Mouse (Mus musculus): ENCODE measurements around the gene Agtr1a. TPM values are rescaled to one million over a fixed set of nuclear protein-coding genes. Genes with fewer than 3 reads are reported as not detected.

The Agtr1a gene
- total RNA-seq (2015; ENCODE audit: low replicate concordance) (103 and 116 TPM in 2 replicates), total RNA-seq (2017; ENCODE audit: low replicate concordance) (73.9 and 154 TPM in 2 replicates)

DNA sequence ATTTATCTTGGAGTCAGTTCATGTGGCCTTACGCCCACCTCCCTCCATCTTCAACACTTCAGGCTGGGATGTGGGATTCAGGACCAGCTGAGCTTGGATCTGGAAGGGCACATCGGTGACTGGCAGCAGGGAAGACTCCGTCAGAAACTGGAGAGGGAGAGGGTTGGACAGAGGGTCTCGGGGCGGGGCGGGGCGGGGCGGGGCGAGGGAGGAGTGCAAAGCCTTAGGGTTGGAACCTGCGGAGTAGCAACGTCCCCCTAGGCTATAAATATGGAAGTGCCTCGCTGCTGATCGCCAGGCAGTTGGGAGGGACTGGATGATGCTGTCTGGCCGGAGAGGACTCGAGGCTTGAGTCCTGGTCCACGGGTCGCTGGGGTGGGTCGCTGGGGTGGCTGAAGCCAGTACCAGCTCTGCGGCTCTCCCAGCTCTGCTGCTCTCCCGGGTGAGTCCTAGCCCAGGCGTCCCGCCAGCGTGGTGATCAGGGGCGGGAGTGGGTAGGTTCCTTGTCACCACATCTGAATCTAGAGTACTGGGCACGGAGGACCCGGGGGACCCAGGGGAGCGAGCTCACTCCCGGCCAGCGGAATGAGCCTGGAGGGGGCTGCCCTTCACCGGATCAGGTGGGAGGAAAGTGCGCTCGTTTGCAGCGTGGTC lies at the start of gene Agtr1a:
TSS of gene Agtr1a (plus strand) at position 294 of the 654 bp plus-strand sequence.
- peak; percentile 55 for ATAC-seq (replicated peaks; ENCODE audit: low FRiP score, poor library complexity, severe bottlenecking)

DNA sequence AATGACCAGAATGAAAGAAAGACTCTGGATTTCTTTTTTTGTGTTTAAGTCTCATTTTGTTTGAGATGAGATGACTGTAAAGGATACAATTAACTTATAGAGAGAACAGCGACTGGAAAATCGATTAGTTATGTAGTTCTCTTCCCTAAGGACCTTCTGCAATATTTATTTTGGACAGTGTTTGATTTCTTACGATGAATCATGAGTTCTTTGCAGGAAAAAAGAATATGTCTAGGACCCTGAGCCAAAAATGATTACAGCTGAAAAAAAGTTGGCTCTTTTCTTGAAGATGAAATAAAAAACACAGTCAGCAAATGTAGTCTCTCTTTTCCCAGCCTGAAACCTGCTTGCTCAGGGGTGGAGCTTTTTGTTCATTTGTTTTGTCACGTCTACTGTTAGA lies 26.0 kb upstream of the Agtr1a start:
- ATAC-seq (replicated peaks; ENCODE audit: low FRiP score, poor library complexity, severe bottlenecking), result no peak

DNA sequence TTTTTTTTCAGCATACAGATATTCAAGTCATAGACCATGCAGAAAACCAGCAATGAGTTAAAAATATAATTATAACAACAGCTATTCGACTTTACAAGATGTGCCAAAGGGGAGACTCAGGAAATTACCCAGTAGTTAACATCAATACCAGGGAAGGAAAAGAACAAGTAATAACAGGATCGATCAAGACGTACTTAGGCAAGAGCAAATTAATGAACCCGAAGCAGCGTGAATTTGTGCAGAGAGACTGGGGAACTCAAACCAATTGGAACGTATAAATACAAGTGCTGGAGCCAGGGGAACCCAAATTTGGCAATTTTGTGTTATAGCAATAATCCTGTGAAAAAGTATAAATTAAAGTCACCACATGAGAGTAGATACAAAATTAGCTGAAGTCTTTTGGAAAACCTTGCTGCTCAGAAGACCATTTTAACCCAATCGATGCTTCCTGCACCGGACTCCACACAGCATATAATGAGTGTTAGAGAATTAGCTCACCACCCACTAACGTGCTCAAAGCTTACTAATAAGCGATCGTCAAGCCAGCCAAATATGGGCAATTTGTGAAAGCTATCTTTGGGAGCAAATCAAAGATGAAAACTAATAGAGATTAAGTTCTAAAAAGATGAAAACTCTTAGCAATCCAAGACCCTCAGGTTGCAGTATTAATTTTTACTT lies 11.4 kb upstream of the Agtr1a start:
- no peak for ATAC-seq (replicated peaks; ENCODE audit: low FRiP score, poor library complexity, severe bottlenecking)

DNA sequence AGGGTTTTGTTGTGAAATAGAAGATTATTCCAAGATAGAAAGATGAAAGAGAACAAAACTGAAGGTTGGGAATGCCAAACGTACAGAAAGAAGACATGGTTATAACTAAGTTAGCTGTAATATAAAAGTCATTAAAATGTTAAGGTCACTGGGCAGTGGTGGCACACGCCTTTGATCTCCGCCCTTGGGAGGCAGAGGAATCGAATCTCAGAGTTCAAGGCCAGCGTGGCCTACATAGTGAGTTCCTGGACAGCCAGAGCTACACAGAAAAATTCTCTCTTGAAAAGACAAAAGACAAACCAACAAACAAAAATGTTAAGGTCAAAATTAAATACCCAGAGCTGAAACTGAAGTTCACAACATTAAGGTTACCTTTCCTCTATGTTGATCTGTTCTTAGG lies 5.2 kb upstream of the Agtr1a start:
- ATAC-seq (replicated peaks; ENCODE audit: low FRiP score, poor library complexity, severe bottlenecking), result no peak

DNA sequence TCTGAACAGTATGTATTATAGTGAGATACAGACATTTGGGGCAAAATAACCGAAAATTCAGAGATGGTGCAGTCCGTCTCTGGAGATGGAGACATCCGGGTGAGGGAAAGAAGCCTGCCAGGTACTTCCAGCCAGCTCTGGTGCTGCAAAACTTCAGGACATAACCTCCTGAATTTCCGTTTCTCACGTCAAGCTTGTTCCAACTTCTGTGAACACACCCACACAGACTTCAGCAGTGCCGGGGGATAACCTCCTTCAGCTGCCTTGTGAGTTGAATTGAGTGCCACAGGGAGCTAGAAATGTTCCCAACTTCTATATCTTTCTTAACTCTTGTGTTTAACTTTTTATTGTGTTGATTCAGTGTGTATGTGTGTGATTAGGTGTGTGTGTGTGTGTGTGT lies 4.4 kb upstream of the Agtr1a start:
- peak; percentile 38 for ATAC-seq (replicated peaks; ENCODE audit: low FRiP score, poor library complexity, severe bottlenecking)

DNA sequence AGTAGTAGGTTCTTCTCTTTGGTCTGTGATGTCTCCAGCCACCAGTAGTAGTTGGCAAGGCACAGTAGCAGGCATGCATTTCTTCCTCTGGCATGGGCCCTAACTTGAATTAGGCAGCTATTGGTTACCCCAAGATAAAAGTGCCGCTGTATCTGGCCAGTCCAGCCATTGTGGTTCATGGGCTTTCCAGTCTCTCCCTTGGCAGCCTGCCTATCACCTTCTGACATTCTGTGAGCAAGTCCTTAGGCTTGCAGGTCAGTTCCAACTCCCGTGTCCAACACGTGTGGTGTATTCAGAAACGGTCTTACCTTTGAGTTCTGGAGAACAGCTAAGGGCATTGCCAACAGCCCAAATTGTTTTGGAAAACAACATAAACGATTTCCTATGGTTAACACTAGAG lies 3.7 kb upstream of the Agtr1a start:
- peak; percentile 80 for ATAC-seq (replicated peaks; ENCODE audit: low FRiP score, poor library complexity, severe bottlenecking)

DNA sequence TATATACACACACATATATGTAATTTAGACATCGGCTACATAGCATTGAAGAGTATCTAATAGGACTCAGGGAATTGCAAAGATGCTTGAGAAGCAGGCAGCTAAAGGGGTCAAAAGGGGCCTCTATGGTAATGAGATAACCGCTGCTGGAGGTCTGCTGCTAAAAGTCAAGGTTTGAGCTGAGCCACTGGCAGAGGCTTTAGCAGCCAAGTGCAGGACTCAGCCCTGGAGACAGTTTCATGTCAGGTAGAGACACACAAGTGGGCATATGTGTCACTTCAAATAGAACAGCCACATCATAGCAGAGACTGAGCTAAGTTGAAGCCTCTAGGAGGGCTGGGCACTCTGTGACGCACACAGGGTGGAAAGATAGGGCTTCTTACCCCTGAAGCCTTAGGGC lies 1.6 kb upstream of the Agtr1a start:
- ATAC-seq (replicated peaks; ENCODE audit: low FRiP score, poor library complexity, severe bottlenecking), result 0 out of 2 replicates have a peak, but pooled peaks have one; percentile 21

DNA sequence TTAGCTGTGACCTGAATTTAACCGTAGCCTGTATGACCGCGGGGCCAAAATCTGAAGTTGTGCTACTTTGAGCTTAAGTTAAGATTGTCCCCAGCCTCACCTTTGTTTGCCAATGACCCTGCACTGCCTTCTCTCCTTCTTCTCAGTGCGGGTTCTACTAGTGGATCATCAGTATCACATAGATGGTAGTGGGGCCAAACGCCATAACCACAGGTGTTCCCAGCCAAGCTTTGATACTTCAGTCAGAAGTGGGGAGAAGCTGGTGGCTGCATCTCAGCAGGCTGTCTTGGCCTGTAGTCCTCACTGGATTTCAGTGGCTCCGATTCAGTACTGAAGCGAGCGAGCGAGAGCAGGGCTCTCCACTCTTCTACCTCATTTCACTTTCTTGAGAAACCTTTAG lies 672 bp downstream of the Agtr1a start:
- no peak for ATAC-seq (replicated peaks; ENCODE audit: low FRiP score, poor library complexity, severe bottlenecking)

DNA sequence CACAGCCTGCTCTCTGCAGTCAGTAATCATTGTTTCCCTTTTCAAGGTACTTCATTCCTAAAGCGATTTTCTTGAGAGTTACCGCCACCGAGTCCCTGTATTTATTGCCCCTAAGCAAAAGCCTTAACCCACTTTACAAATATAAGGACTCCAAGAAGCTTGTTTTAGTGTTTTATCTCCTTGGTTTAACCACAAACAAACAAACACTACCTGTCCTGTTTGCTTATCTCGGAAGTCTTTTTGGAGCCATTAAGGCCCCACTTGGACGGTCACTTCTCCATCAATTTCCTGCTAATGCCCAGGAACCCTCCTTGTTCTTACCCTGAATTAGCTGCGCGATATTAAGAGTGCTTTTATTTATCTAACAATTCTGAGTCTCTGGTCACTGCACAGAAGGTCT lies 1.4 kb downstream of the Agtr1a start:
- ATAC-seq (replicated peaks; ENCODE audit: low FRiP score, poor library complexity, severe bottlenecking), result no peak

DNA sequence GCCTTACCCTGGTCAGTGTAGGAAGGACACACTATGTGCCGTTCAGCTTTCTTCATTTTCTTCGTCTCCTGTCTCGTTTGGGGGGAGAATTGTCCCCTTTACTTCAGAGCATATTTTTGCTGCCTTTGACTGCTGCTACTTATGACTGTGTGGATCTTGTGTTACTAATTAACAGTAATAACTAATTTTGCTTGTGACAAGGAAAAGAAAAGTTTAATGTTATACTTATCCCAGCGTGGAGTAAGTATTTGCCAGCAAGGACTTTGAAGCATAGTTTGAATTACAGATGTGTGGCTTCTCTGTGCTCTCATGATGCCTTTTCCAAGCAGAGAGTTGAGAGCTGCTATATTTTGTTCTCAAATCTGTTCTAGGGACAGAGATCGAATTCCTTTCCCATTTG lies 2.3 kb downstream of the Agtr1a start:
- no peak for ATAC-seq (replicated peaks; ENCODE audit: low FRiP score, poor library complexity, severe bottlenecking)

DNA sequence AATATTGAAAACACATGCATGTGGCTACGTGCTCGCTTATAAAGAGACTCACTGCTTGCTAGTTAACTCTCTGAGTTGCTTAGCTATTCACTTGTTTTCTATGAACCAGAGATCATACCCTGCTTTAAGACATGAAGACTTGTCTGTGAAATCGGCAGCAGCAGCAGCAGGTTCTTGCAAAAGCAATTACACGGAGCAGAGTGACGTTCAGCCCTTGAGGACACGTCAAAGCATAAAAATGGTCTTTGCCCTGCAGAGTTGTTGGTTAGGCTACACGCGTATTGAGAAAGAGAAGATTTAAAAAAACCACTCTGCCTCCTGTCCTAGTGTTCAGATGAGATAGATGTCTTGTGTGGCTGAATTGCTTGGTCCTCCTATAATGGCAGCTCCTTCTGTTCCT lies 3.7 kb downstream of the Agtr1a start:
- no peak for ATAC-seq (replicated peaks; ENCODE audit: low FRiP score, poor library complexity, severe bottlenecking)

DNA sequence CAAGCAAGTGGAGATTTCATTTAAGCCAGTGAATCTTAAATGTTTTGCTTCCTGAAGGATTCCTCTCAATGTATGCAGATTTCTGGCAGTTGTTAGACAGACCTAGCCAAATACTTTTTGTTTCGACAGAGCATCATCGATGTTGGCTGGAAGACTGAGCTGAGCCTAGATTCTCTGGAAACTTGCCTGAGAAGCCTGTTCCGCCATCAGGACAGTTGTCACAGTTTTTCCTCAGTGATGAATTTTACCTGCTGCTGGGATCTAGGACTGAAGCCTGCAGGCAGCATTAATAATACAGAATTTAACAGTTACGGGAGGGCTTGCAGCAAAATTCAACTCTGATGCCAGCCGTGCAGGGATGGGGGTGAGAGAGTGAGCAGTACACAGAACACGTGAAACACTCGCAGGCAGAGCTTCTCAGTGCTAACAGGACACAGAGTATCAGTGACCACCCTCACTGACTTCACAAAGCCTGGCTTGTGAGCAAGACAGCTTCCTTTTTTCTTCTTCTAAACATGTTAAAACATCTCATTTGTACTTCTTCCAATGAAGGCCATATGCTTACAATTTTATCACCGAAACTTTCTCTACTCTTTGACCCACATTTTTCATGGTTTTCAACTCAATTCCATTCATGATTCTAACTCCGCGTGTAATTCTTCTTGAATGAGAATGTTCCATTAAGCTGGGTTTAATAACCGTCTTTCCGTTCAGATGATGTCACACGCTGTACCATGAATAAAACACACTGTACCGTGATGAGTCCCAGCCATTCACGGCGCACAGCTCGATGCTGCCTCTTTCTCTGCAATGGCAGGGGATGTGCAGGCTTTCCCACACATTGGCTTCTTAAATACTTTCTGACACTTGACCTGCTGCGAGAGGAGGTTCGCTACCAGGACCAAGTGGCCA lies 6.0 kb downstream of the Agtr1a start:
- no peak for ATAC-seq (replicated peaks; ENCODE audit: low FRiP score, poor library complexity, severe bottlenecking)

DNA sequence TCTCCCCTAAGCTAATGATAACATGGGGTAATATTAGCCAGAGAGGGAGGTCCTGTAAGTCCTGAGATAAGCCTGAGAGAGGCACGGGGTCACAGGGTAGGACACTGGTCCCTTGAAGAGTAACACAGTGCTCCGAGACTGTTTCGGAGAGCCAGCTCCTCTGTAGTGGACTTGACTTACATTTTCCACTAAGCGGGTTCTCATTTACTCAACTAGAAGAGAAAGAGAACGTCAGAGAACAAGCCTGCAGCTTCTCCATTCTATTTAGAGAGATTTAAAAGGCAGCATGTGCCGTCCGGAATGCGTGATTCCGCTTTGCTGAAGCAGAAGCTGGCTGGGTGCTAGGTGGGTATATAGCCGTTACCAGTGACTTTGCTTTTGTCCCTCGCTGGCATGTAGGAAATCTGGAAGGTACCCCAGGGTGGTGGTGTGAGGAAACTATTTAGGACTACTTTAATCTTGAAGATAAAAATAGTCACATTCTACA lies 9.2 kb downstream of the Agtr1a start:
- ATAC-seq (replicated peaks; ENCODE audit: low FRiP score, poor library complexity, severe bottlenecking), result no peak

DNA sequence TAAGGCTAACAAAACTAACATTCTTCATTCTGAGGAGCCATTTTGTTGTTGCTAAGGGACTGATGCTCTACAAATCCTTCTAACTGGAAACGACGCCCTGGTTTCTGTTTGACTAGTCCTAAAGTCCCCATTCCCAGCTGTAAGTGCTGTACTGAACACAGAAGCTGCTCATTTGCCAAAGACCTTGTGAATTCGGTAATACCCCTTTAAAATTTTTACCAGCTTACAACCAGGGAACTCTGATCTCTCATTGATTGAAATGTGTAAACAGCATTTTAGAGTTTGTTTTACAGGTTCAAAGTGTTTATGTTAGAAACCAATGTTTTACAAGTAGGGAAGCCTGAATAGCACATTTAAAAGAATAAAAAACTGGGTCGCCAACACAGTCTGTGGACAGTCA lies 10.6 kb downstream of the Agtr1a start:
- ATAC-seq (replicated peaks; ENCODE audit: low FRiP score, poor library complexity, severe bottlenecking), result no peak

DNA sequence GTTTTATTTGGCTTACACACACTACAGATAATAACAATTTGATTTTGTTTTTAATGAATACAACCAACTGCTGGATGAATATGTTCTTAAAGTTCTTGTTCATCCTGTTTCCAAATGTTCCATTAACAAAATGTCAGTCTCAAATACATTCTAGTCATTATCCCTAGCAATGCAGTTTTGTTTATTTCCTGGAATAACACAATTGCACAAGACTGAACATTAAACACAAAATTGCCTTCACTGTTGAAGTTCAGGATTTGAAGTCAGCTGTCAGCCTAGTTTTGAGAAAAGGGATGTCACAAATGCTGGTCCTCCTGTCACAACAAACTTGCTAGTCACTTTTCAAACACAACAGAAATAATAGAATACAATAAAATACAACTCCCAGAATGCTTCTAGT lies 12.1 kb downstream of the Agtr1a start:
- no peak for ATAC-seq (replicated peaks; ENCODE audit: low FRiP score, poor library complexity, severe bottlenecking)

DNA sequence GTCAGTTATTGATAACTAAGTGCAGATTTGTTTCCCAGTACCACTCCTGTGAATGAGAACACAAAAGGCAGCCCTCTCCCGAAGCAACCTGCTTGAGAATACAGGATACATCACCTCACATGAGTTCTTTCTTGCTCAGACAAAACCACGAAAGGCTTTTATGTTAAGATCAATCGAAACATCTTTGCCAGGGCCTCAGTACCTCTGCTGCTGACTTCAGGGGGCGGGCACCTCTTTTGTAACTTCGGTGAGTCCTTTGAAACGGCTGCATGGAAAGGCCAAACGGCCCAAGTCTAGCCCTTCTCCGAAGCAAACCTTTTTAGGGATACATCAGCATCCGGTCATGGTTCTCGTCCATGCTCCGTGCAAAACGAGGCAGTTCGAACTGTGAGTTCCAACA lies 15.7 kb downstream of the Agtr1a start:
- no peak for ATAC-seq (replicated peaks; ENCODE audit: low FRiP score, poor library complexity, severe bottlenecking)

DNA sequence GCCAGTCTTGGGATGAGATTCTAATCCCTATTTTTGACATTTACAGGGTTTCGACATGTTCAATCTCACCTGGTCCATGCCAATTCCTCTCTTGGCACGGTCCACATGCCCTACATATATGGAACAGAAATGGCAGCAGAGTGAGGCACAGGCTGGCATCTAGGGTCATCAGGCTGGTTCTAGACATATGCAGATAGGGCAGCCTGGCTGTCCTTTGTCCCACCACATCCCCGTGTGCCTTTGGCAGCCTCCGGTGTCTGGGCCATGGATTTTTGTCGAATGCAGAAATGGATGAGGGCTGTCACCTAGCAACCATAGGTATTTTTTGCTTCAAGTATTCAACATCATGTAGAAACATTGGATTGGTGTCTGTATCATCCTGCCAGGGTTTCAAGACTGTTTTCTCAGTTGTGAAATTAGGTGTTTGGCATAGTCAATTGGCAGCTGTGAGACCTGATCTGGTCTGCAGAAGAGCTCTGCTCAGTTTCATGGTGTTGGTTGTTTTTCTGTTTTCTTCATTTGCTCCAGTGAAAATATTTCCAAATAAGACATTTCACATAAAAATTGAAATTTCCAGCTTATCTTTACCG lies 18.8 kb downstream of the Agtr1a start:
- no peak for ATAC-seq (replicated peaks; ENCODE audit: low FRiP score, poor library complexity, severe bottlenecking)

DNA sequence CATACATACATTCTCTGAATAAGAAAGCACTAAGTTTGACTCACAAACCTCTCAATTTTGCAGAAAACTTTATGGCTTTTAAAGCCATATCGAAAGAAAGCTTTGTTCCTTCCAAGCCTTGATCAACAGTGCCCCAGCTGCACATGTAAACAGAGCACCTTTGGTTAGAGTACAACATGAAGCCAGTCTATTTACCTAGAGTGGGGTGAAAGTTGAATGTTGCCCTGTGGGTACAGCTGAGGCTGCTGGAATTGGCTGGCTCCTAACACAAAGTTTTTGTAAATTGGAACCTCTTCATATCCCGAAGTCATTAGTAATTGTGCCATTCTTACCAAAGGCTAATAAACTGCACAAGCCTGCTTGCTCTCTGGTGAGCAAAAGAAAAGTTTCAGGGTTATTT lies 19.7 kb downstream of the Agtr1a start:
- no peak for ATAC-seq (replicated peaks; ENCODE audit: low FRiP score, poor library complexity, severe bottlenecking)

DNA sequence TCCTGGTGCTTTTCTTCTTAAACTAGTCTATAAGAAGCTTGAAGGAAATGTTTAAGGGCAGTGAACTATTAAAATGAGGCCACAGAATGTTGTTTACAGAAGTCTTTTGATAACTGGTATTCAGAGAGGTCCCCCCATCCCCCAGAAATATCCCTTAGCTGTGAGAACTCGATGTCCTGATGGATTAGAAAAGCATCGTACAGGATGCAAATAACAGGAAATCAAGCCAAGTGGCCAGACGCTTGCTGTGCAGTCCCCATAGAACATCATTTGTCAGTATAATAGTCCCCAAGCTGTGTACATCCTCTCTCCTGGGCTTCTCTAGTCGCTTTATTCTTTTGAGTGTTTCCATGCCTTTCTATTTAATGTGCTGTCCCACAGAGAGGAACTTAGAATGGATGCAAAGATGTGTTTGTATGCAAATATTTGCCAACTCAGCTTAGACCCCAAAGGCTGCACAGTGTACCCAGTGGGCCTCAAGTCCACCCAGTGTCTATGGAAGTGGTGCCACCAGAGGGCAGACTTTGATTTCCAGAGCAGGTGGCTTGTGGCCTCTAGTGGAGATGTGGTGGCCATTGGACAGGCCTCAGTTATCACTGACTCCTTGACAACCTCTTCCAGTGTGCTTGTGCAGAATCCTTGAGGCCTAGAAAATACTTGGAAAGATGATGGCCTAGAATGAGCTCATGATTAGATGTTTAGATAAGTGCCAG lies 22.4 kb downstream of the Agtr1a start:
- ATAC-seq (replicated peaks; ENCODE audit: low FRiP score, poor library complexity, severe bottlenecking), result peak; percentile 62; the same call in 1 of the 2 replicates

Measured in erythroblast, adult 5-6 weeks (primary cell).